Mouse (Mus musculus) olfactory bulb, adult 2 months (tissue): ENCODE data around the gene Olfr1274-ps. TPM values are rescaled to one million over a fixed set of nuclear protein-coding genes. Genes with fewer than 3 reads are reported as not detected.
"Not testable (repeated sequence)": the region's sequence is repeated elsewhere in the genome, so short reads cannot be mapped to it uniquely, and the experiment has no call there.

ENCODE experiments used
- H3K27ac ChIP-seq: fragments of 200-500 bp; 2 replicates; pipeline ENCODE4 v1.5.1; 2012; ENCODE audit warnings: low read depth, low read length; ENCODE audit not compliant: insufficient read depth
- H3K4me1 ChIP-seq: fragments of 200-500 bp; 2 replicates; pipeline ENCODE4 v1.6.1; 2012; ENCODE audit warnings: low read length; ENCODE audit not compliant: control insufficient read depth, insufficient read depth
- H3K4me3 ChIP-seq: fragments of 200-500 bp; 2 replicates; pipeline ENCODE4 v1.5.1; 2012; ENCODE audit warnings: mild to moderate bottlenecking, low read depth, low read length, moderate library complexity; ENCODE audit not compliant: insufficient read depth
- WGBS: fragments of 180-500 bp; shearing (Covaris S2); methylation state at CpG from one replicate; pipeline ENCODE4 v1.1.7; 2018; 5-methylcytosine and 5-hydroxymethylcytosine counted together
- polyA plus RNA-seq: library from polyadenylated mRNA; stranded (reverse); fragments of >200 nt; gene quantifications from 2 replicates; pipeline ENCODE4 v1.2.4, GENCODE M21; 2012; ENCODE audit warnings: low replicate concordance; ENCODE audit not compliant: missing spikeins, insufficient read depth, insufficient read length

Gene Olfr1274-ps
- not detected in 2 replicates for polyA plus RNA-seq

- not testable (repeated sequence) for H3K4me1 ChIP-seq, H3K4me3 ChIP-seq, H3K27ac ChIP-seq
- 83% methylated on average over 6 of the region's 7 CpGs for WGBS
Measured at GRCm38 (mm10) chr2:90398633-90399107, at the start of gene Olfr1274-ps. TSS of gene Olfr1274-ps (plus strand) at chr2:90398683.

DNA sequence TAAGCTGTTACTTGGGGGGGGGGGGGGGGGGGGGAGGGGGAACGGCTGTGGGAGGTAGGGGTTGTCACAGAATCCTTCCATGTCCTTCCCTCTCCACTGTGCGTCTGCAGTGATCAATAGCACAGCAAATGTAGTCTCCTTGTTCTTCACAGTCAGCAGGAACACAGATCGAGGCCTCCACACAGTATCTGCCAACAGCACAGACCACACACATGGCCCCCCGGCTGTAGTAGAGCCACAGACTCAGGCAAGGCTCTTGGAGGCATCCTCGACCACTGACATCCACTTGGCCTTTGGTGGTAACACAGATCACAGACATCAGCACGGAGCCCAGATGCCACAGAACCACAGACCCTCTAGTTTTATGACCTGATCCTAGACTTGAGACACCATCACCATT, 47.4 kb upstream of the Olfr1274-ps start:
- not testable (repeated sequence) for H3K4me1 ChIP-seq, H3K27ac ChIP-seq, H3K4me3 ChIP-seq
- no CpG with 5 or more reads among the region's 6 CpGs for WGBS

- not testable (repeated sequence) for H3K4me1 ChIP-seq, H3K27ac ChIP-seq, H3K4me3 ChIP-seq
- no CpG with 5 or more reads among the region's 3 CpGs for WGBS
Measured at GRCm38 (mm10) chr2:90351540-90351939, 46.9 kb upstream of the Olfr1274-ps start.

- not testable (repeated sequence) for H3K4me3 ChIP-seq, H3K4me1 ChIP-seq, H3K27ac ChIP-seq
- no CpG with 5 or more reads among the region's 5 CpGs for WGBS
Measured at GRCm38 (mm10) chr2:90359229-90359628, 39.3 kb upstream of the Olfr1274-ps start.

DNA sequence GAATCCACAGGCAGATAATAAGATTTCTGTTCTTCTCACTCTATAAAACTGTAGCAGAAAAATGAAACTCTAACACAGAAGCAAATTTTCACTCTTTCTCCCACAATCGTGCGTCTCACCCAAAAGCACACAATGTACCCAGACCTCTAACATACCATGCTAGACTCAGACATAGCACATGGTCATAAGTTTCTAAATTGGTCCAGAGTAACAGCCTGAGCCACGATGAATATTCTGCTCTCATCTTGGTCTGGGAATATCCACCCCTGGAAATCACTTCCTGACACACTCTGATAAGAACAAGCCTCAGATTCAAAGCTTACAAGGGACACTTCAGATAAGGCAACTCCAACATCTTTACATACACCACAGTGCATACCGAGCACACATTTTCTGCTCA, 38.3 kb upstream of the Olfr1274-ps start:
- not testable (repeated sequence) for H3K27ac ChIP-seq, H3K4me1 ChIP-seq, H3K4me3 ChIP-seq
- WGBS = no CpG with 5 or more reads among the region's 4 CpGs

GRCm38 (mm10) chr2:90414110-90414821, 15.8 kb downstream of the Olfr1274-ps start:
- H3K4me3 ChIP-seq, H3K27ac ChIP-seq, H3K4me1 ChIP-seq: not testable (repeated sequence)
- 9% methylated on average over 4 of the region's 4 CpGs for WGBS

DNA sequence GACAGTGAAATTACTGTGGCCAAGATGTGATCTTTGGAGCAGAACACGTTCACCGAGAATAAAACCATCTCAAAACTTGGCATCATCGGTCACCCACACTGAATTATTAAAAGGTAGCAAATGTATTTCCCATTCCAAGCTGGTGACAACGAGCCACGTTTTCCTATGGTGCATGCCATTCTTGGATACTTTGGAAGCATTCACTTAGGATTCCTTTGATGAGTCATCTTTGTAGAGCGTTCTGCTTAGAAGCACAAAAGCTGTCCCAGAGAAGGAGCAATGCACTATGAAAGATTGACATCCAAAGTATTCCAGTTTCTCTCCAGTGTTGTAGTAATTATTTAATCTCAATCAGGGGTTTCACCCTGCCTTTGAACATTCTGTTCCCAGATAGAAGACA, 23.8 kb downstream of the Olfr1274-ps start:
- WGBS = 80% methylated on average over 6 of the region's 6 CpGs

GRCm38 (mm10) chr2:90424937-90425336, 26.5 kb downstream of the Olfr1274-ps start:
- H3K4me3 ChIP-seq, H3K4me1 ChIP-seq, H3K27ac ChIP-seq: not testable (repeated sequence)
- WGBS = no CpG with 5 or more reads among the region's 4 CpGs

More for the DNA sequence above, 23.8 kb downstream of the Olfr1274-ps start:
- H3K27ac ChIP-seq, H3K4me3 ChIP-seq, H3K4me1 ChIP-seq: not testable (repeated sequence)

- not testable (repeated sequence) for H3K4me1 ChIP-seq, H3K27ac ChIP-seq, H3K4me3 ChIP-seq
- WGBS = 50% methylated on average over 1 of the region's 11 CpGs
Measured at GRCm38 (mm10) chr2:90428988-90429717, 30.7 kb downstream of the Olfr1274-ps start.

- H3K4me1 ChIP-seq, H3K4me3 ChIP-seq, H3K27ac ChIP-seq: not testable (repeated sequence)
- no CpG with 5 or more reads among the region's 4 CpGs for WGBS
Measured at GRCm38 (mm10) chr2:90429782-90430181, 31.3 kb downstream of the Olfr1274-ps start.

DNA sequence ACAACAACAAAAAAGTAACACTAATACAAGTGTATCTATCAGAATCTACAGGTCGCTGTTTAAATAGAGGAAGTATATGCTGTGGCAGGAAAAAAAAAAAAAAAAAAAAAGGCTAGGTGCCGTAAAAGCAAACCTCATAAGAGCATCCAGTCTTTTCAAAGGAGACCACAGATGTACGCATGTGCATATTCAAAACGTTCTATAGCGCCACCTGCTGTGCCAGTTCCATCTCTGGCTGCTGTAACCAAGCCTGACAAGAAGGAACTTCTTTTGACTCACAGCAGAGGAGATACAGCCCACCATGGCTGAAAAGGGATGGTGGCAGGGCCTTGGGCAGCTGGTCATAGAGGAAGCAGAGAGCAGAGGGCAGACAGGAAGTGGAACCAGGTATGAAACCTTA, 39.0 kb downstream of the Olfr1274-ps start:
- 94% methylated on average over 1 of the region's 5 CpGs for WGBS

DNA sequence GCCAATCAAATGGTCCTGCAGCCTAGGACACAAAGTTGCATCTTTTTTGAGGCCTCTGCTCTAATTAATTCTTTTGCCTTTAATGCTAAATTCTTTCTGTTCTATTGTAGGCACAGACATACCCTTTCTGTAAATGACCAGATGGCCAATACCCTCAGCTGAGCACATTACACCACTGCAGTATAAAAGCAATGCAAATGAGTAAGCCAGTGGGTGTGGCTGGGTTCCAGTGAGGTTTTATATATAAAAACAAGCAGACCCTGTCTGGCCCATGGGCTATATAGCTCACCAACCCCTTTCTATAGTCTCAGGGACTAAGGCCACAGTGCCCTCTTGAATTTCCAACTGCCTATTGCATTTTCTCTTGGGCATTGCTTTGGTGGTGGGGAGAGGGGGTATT, 41.7 kb downstream of the Olfr1274-ps start:
- H3K4me3 ChIP-seq, H3K4me1 ChIP-seq, H3K27ac ChIP-seq: not testable (repeated sequence)

More for the DNA sequence above, 39.0 kb downstream of the Olfr1274-ps start:
- not testable (repeated sequence) for H3K4me1 ChIP-seq, H3K27ac ChIP-seq, H3K4me3 ChIP-seq

- H3K27ac ChIP-seq, H3K4me1 ChIP-seq, H3K4me3 ChIP-seq: not testable (repeated sequence)
- WGBS = 78% methylated on average over 4 of the region's 4 CpGs
Measured at GRCm38 (mm10) chr2:90441811-90442210, 43.3 kb downstream of the Olfr1274-ps start.
